Mouse (Mus musculus) neural tube, embryonic 14.5 days (tissue): ENCODE measurements around the gene Tspo2. TPM values are rescaled to one million over a fixed set of nuclear protein-coding genes. Genes with fewer than 3 reads are reported as not detected.

Experiments
- ATAC-seq: fragments of 200-750 bp; cut with Nextera tagmentation; 2 replicates; pipeline ENCODE4 v1.8.0; 2017; ENCODE audit warnings: low read depth, mild to moderate bottlenecking, moderate TSS enrichment, moderate library complexity
- H3K27ac ChIP-seq: fragments of 300-500 bp; sonication (generic); 2 replicates; pipeline ENCODE4 v1.5.1; 2014; ENCODE audit warnings: low read depth, mild to moderate bottlenecking, control low read depth, low read length, moderate library complexity, mixed read lengths
- H3K27me3 ChIP-seq: fragments of 300-500 bp; sonication (generic); 2 replicates; pipeline ENCODE4 v1.6.1; 2014; ENCODE audit warnings: low read length; ENCODE audit not compliant: control insufficient read depth, insufficient read depth
- H3K36me3 ChIP-seq: fragments of 300-500 bp; sonication (generic); 2 replicates; pipeline ENCODE4 v1.6.1; 2014; ENCODE audit warnings: low read length, mixed read lengths; ENCODE audit not compliant: control insufficient read depth, insufficient read depth
- H3K4me1 ChIP-seq: fragments of 300-500 bp; sonication (generic); 2 replicates; pipeline ENCODE4 v1.6.1; 2014; ENCODE audit warnings: low read length; ENCODE audit not compliant: control insufficient read depth, insufficient read depth
- H3K4me2 ChIP-seq: fragments of 300-500 bp; sonication (generic); 2 replicates; pipeline ENCODE4 v1.6.1; 2014; ENCODE audit warnings: mild to moderate bottlenecking, low read depth, low read length, control low read depth
- H3K4me3 ChIP-seq: fragments of 300-500 bp; sonication (generic); 2 replicates; pipeline ENCODE4 v1.5.1; 2014; ENCODE audit warnings: low read depth, low read length, control low read depth, mixed read lengths
- H3K9ac ChIP-seq: fragments of 300-500 bp; sonication (generic); replicated peaks from 2 replicates; pipeline ENCODE4 v1.6.1; 2014; ENCODE audit warnings: low read depth, mild to moderate bottlenecking, control low read depth, low read length, mixed read lengths
- H3K9me3 ChIP-seq: fragments of 300-500 bp; sonication (generic); 2 replicates; pipeline ENCODE4 v1.6.1; 2016; ENCODE audit warnings: low read length; ENCODE audit not compliant: control insufficient read depth
- WGBS: fragments of 180-500 bp; shearing (Covaris S2); extraction: QIAGEN DNeasy Blood & Tissue Kit; methylation state at CpG from one replicate; pipeline ENCODE4 v1.1.7; 2014; 5-methylcytosine and 5-hydroxymethylcytosine counted together
- polyA plus RNA-seq: library from polyadenylated mRNA; unstranded; fragments of >200 nt; fragmentation: Nextera tagmentation; extraction: Ambion mirVana; gene quantifications from 2 replicates; pipeline ENCODE4 v1.2.1, GENCODE M21; 2014

The Tspo2 gene
- polyA plus RNA-seq, 1 experiment from 2014 or later: 1.6 TPM

GRCm38 (mm10) chr17:48416425-48417195, 34.7 kb downstream of the Tspo2 start:
- Histone ChIP-seq H3K9ac (no peak overlapping the region), H3K4me1 (no peaks in the 10 kb centered on the region), H3K27ac (no peak overlapping the region), H3K4me3 (no peak overlapping the region), H3K9me3 (no peaks in the 10 kb centered on the region), H3K36me3 (no peaks in the 10 kb centered on the region), H3K4me2 (no peak overlapping the region), H3K27me3 (no peaks in the 10 kb centered on the region)
- 90% methylated on average over 14 of the region's 14 CpGs for whole genome bisulfite sequencing
- ATAC-seq: peak; percentile 85; the same call in 1 of the 2 replicates

- H3K4me3 ChIP-seq: no peak overlapping the region
- H3K4me2 ChIP-seq: no peak overlapping the region
- no peak for ATAC-seq
- no peaks in the 10 kb centered on the region for H3K27me3 ChIP-seq
- H3K9me3 ChIP-seq: no peaks in the 10 kb centered on the region
- peaks cover 5% of the 10 kb centered on the region for H3K4me1 ChIP-seq
- no peaks in the 10 kb centered on the region for H3K36me3 ChIP-seq
- H3K27ac ChIP-seq: no peak overlapping the region
- WGBS: 77% methylated on average over 7 of the region's 7 CpGs
- no peak overlapping the region for H3K9ac ChIP-seq
Observed at GRCm38 (mm10) chr17:48416011-48416410, 35.3 kb downstream of the Tspo2 start.

- Histone ChIP-seq H3K4me3 (peak overlapping the region; percentile 41), H3K4me1 (peaks cover 20% of the 10 kb centered on the region), H3K4me2 (peak overlapping the region; percentile 79), H3K27ac (no peak overlapping the region), H3K9ac (peak overlapping the region; percentile 65; the same call in 1 of the 2 replicates), H3K36me3 (no peaks in the 10 kb centered on the region), H3K9me3 (no peaks in the 10 kb centered on the region), H3K27me3 (no peaks in the 10 kb centered on the region)
- ATAC-seq: no peak
- 63% methylated on average over 8 of the region's 8 CpGs for WGBS
Observed at GRCm38 (mm10) chr17:48411241-48411640, 40.1 kb downstream of the Tspo2 start.

- H3K4me3 ChIP-seq: peak overlapping the region; percentile 41
- H3K9me3 ChIP-seq: no peaks in the 10 kb centered on the region
- ATAC-seq: peak; percentile 10
- no peaks in the 10 kb centered on the region for H3K36me3 ChIP-seq
- H3K27me3 ChIP-seq: no peaks in the 10 kb centered on the region
- peaks cover 20% of the 10 kb centered on the region for H3K4me1 ChIP-seq
- H3K4me2 ChIP-seq: peak overlapping the region; percentile 79
- 0% methylated on average over 13 of the region's 13 CpGs for WGBS
- peak overlapping the region; percentile 94 for H3K27ac ChIP-seq
- H3K9ac ChIP-seq: peak overlapping the region; percentile 65
Observed at GRCm38 (mm10) chr17:48410299-48410785, 41.0 kb downstream of the Tspo2 start.

GRCm38 (mm10) chr17:48409380-48410298, 41.7 kb downstream of the Tspo2 start, which contains the start of the genes Nfya and Oard1:
Gene Nfya, minus strand, starts transcription at chr17:48409906.
Gene Oard1, plus strand, starts transcription at chr17:48410014.
- H3K27ac ChIP-seq: peak within 1 kb of the TSS; percentile 99
- peaks cover 20% of the 10 kb centered on the region for H3K4me1 ChIP-seq
- peak within 1 kb of the TSS; percentile 98 for H3K9ac ChIP-seq
- whole genome bisulfite sequencing: 0% methylated on average over 81 of the region's 84 CpGs
- H3K4me2 ChIP-seq: peak within 1 kb of the TSS; percentile 93
- no peaks in the 10 kb centered on the region for H3K9me3 ChIP-seq
- ATAC-seq: peak; percentile 96
- no peaks in the 10 kb centered on the region for H3K36me3 ChIP-seq
- no peaks in the 10 kb centered on the region for H3K27me3 ChIP-seq
- H3K4me3 ChIP-seq: peak within 1 kb of the TSS; percentile 82

GRCm38 (mm10) chr17:48408526-48409291, 42.6 kb downstream of the Tspo2 start:
- H3K27me3 ChIP-seq: no peaks in the 10 kb centered on the region
- WGBS: under 1% methylated on average over 47 of the region's 47 CpGs
- ATAC-seq: peak; percentile 42
- H3K4me1 ChIP-seq: peaks cover 20% of the 10 kb centered on the region
- no peaks in the 10 kb centered on the region for H3K36me3 ChIP-seq
- peak overlapping the region; percentile 93 for H3K4me2 ChIP-seq
- H3K4me3 ChIP-seq: peak overlapping the region; percentile 82
- no peaks in the 10 kb centered on the region for H3K9me3 ChIP-seq
- H3K9ac ChIP-seq: peak overlapping the region; percentile 98
- peak overlapping the region; percentile 99 for H3K27ac ChIP-seq

- Histone ChIP-seq H3K36me3 (no peaks in the 10 kb centered on the region), H3K9me3 (no peaks in the 10 kb centered on the region), H3K27me3 (no peaks in the 10 kb centered on the region), H3K4me3 (peak overlapping the region; percentile 82), H3K9ac (peak overlapping the region; percentile 98), H3K27ac (peak overlapping the region; percentile 99), H3K4me2 (peak overlapping the region; percentile 93), H3K4me1 (peaks cover 20% of the 10 kb centered on the region)
- no peak for ATAC-seq
- WGBS: 13% methylated on average over 8 of the region's 8 CpGs
Observed at GRCm38 (mm10) chr17:48407910-48408525, 43.3 kb downstream of the Tspo2 start.

- no peak for ATAC-seq
- no peak overlapping the region for H3K9ac ChIP-seq
- peaks cover 20% of the 10 kb centered on the region for H3K4me1 ChIP-seq
- no peaks in the 10 kb centered on the region for H3K36me3 ChIP-seq
- no peaks in the 10 kb centered on the region for H3K27me3 ChIP-seq
- no peak overlapping the region for H3K27ac ChIP-seq
- no peak overlapping the region for H3K4me2 ChIP-seq
- no peak overlapping the region for H3K4me3 ChIP-seq
- H3K9me3 ChIP-seq: no peaks in the 10 kb centered on the region
- WGBS: 94% methylated on average over 4 of the region's 4 CpGs
Observed at GRCm38 (mm10) chr17:48407154-48407553, 44.2 kb downstream of the Tspo2 start.
